Mouse (Mus musculus) CH12.LX (cell line): ENCODE data around the gene Stt3a. TPM values are rescaled to one million over a fixed set of nuclear protein-coding genes. Genes with fewer than 3 reads are reported as not detected.

Experiments used
- DNase-seq: peaks from one replicate; pipeline ENCODE4 v3.0.0-alpha.2; 2013; ENCODE audit errors: extremely low read depth
- H3K27ac ChIP-seq: 2 replicates; pipeline ENCODE4 v1.5.1; 2012; ENCODE audit warnings: low read depth, mild to moderate bottlenecking, control low read depth, moderate library complexity; ENCODE audit not compliant: insufficient read depth
- H3K27me3 ChIP-seq: replicated peaks from 2 replicates; pipeline ENCODE3; 2012; ENCODE audit warnings: inconsistent platforms
- H3K36me3 ChIP-seq, 2 experiments: replicated peaks in 1 of 2; 2 replicates each; pipeline versions ENCODE3 to v1.6.1; 2012; ENCODE audit warnings: inconsistent platforms in 1 of 2, low read length in 1 of 2, mild to moderate bottlenecking in 1 of 2, mixed read lengths in 1 of 2, moderate library complexity in 1 of 2; ENCODE audit not compliant: control insufficient read depth in 1 of 2, insufficient read depth in 1 of 2
- H3K4me1 ChIP-seq, 2 experiments: 2 replicates each; pipeline ENCODE4 v1.6.1; 2012; ENCODE audit warnings: inconsistent platforms in 1 of 2, moderate library complexity in 1 of 2; ENCODE audit not compliant: insufficient read depth in 2 of 2, control insufficient read depth in 1 of 2
- H3K4me2 ChIP-seq: 2 replicates; pipeline ENCODE4 v1.6.1; 2012; ENCODE audit warnings: low read depth, mild to moderate bottlenecking, control low read depth; ENCODE audit not compliant: poor library complexity, insufficient read depth, severe bottlenecking
- H3K4me3 ChIP-seq, 3 experiments: fragments of 150-350 bp in 1 of 3; sonication (generic) in 1 of 3; replicated peaks in 1 of 3; 2 replicates each; pipeline versions ENCODE3 to v1.5.1; 2011 to 2012; ENCODE audit warnings: low read depth in 2 of 3, low read length in 2 of 3, mild to moderate bottlenecking in 2 of 3, moderate library complexity in 2 of 3, control low read depth in 1 of 3, improper control_type of control experiment in 1 of 3, inconsistent platforms in 1 of 3, mixed read lengths in 1 of 3; ENCODE audit not compliant: poor library complexity in 1 of 3
- H3K79me2 ChIP-seq: replicated peaks from 2 replicates; pipeline ENCODE4 v1.6.1; 2012; ENCODE audit warnings: mild to moderate bottlenecking, moderate library complexity; ENCODE audit not compliant: control insufficient read depth, poor library complexity, insufficient read depth, severe bottlenecking; ENCODE audit errors: extremely low read depth
- H3K9ac ChIP-seq: 2 replicates; pipeline ENCODE4 v1.6.1; 2012; ENCODE audit warnings: low read depth, mild to moderate bottlenecking, control low read depth, moderate library complexity; ENCODE audit not compliant: insufficient read depth
- H3K9me3 ChIP-seq: replicated peaks from 2 replicates; pipeline ENCODE3; 2012; ENCODE audit warnings: low read length, inconsistent platforms, mixed read lengths
- BHLHE40 ChIP-seq: IDR thresholded peaks from 2 replicates; pipeline ENCODE4 v1.6.1; 2011; ENCODE audit warnings: mild to moderate bottlenecking, low read depth, low read length, improper control_type of control experiment
- CHD1 ChIP-seq: IDR thresholded peaks from 2 replicates; pipeline ENCODE4 v1.6.1; 2012; ENCODE audit warnings: low read depth, low read length, improper control_type of control experiment, inconsistent platforms
- CHD2 ChIP-seq: IDR thresholded peaks from 2 replicates; pipeline ENCODE4 v1.6.1; 2011; ENCODE audit warnings: low read length, improper control_type of control experiment
- CTCF ChIP-seq, 2 experiments: IDR thresholded peaks in 1 of 2; conservative IDR thresholded peaks in 1 of 2; 2 replicates each; pipeline ENCODE4 v1.5.1; 2011 to 2012; ENCODE audit warnings: low read depth in 2 of 2, low read length in 2 of 2, improper control_type of control experiment in 1 of 2, inconsistent platforms in 1 of 2, mild to moderate bottlenecking in 1 of 2, moderate library complexity in 1 of 2
- IRF4 ChIP-seq: IDR thresholded peaks from 2 replicates; pipeline ENCODE4 v1.6.1; 2014; ENCODE audit warnings: low read depth, mild to moderate bottlenecking, inconsistent platforms, low read length, improper control_type of control experiment
- JUN ChIP-seq: IDR thresholded peaks from 2 replicates; pipeline ENCODE4 v1.6.1; 2011; ENCODE audit warnings: low read depth, mild to moderate bottlenecking, low read length, improper control_type of control experiment, moderate library complexity; ENCODE audit not compliant: insufficient read depth
- JUND ChIP-seq: conservative IDR thresholded peaks from 2 replicates; pipeline ENCODE4 v1.6.1; 2011; ENCODE audit warnings: low read depth, low read length, improper control_type of control experiment
- MAX ChIP-seq: IDR thresholded peaks from 2 replicates; pipeline ENCODE4 v1.6.1; 2011; ENCODE audit warnings: low read length, improper control_type of control experiment
- MAZ ChIP-seq: IDR thresholded peaks from 2 replicates; pipeline ENCODE4 v1.6.1; 2012; ENCODE audit warnings: low read depth, mild to moderate bottlenecking, inconsistent platforms, low read length, improper control_type of control experiment, moderate library complexity
- MEF2A ChIP-seq: IDR thresholded peaks from 2 replicates; pipeline ENCODE4 v1.6.1; 2014; ENCODE audit warnings: low read depth, mild to moderate bottlenecking, inconsistent platforms, low read length, improper control_type of control experiment, borderline replicate concordance
- MYC ChIP-seq: IDR thresholded peaks from 2 replicates; pipeline ENCODE4 v1.6.1; 2011; ENCODE audit warnings: low read depth, mild to moderate bottlenecking, improper control_type of control experiment, low read length
- NRF1 ChIP-seq: IDR thresholded peaks from 2 replicates; pipeline ENCODE4 v1.6.1; 2014; ENCODE audit warnings: low read depth, mild to moderate bottlenecking, inconsistent platforms, low read length, improper control_type of control experiment, moderate library complexity
- RAD21 ChIP-seq: IDR thresholded peaks from 2 replicates; pipeline ENCODE4 v1.6.1; 2011; ENCODE audit warnings: low read depth, mild to moderate bottlenecking, low read length, improper control_type of control experiment, moderate library complexity
- RCOR1 ChIP-seq: conservative IDR thresholded peaks from 2 replicates; pipeline ENCODE4 v1.6.1; 2012; ENCODE audit warnings: low read depth, mild to moderate bottlenecking, inconsistent platforms, low read length, improper control_type of control experiment
- SIN3A ChIP-seq: IDR thresholded peaks from 2 replicates; pipeline ENCODE4 v1.6.1; 2012; ENCODE audit warnings: low read length, improper control_type of control experiment, inconsistent platforms
- TBP ChIP-seq: conservative IDR thresholded peaks from 2 replicates; pipeline ENCODE4 v1.6.1; 2011; ENCODE audit warnings: low read depth, low read length, improper control_type of control experiment
- TCF12 ChIP-seq: IDR thresholded peaks from 2 replicates; pipeline ENCODE4 v1.6.1; 2014; ENCODE audit warnings: low read depth, mild to moderate bottlenecking, inconsistent platforms, low read length, improper control_type of control experiment
- USF1 ChIP-seq: IDR thresholded peaks from 2 replicates; pipeline ENCODE4 v1.6.1; 2014; ENCODE audit warnings: low read depth, mild to moderate bottlenecking, inconsistent platforms, low read length, improper control_type of control experiment
- USF2 ChIP-seq: conservative IDR thresholded peaks from 2 replicates; pipeline ENCODE4 v1.6.1; 2011; ENCODE audit warnings: low read depth, low read length, improper control_type of control experiment
- ZKSCAN1 ChIP-seq: IDR thresholded peaks from 2 replicates; pipeline ENCODE4 v1.6.1; 2012; ENCODE audit warnings: low read depth, inconsistent platforms, low read length, improper control_type of control experiment, borderline replicate concordance
- dilution Hi-C: fragments of 300-500 bp; cut with MboI; formaldehyde crosslinking; loops from 2 replicates; pipeline ENCODE4 v1.14.3; 2020; ENCODE audit warnings: low sequenced_read_pairs; ENCODE audit not compliant: extremely low pct_unique_long_range_greater_than_20kb, extremely low pct_ligation_motif_present
- in situ Hi-C: fragments of 300-500 bp; cut with MboI; formaldehyde crosslinking; loops from 3 replicates; pipeline ENCODE4 v1.14.3; 2019; ENCODE audit warnings: low sequenced_read_pairs, low pct_ligation_motif_present, low pct_unique_long_range_greater_than_20kb, mixed read lengths
- polyA plus RNA-seq: library from polyadenylated mRNA; unstranded; fragments of >175 nt; gene quantifications from 2 replicates; pipeline ENCODE4 v1.2.1, GENCODE M21; 2012; ENCODE audit warnings: low read depth; ENCODE audit not compliant: insufficient read length
- total RNA-seq, 2 experiments: library from RNA; depleted of rRNA; stranded (reverse); fragments of 300-350 nt in 1 of 2; fragments of >200 nt in 1 of 2; gene quantifications; 2 replicates each; pipeline ENCODE4 v1.2.3; 2012 to 2014

Gene Stt3a
- total and polyA plus RNA-seq, 3 experiments, result 280 to 559 (median 395) TPM

DNA sequence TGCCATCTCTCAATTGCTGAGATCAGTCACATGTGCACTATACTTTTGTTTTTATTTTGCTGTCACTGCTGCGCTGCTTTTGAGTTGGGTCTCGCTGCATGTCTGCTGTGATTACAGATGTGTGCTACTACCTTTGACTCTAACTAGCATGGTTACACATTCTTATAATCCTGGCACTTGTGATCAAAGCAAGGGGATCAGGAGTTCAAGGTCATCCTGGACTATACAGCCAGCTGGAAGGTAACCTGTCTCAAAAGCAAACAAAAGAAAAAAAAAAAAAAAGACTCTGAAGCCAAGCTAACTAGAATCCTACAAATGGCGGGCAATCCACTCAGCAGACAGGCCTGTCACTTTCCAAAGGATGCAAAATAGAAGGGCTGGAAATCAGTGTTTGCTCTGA, 24.7 kb upstream of the Stt3a start:
- dilution Hi-C loops, result no loop called here
- Histone ChIP-seq H3K27me3 (no peaks in the 10 kb centered on the region), H3K4me1 (peaks cover 3 to 18% of the 10 kb centered on the region in 2 experiments; a peak in 3 of 4 replicates), H3K4me2 (no peak overlapping the region), H3K79me2 (peaks cover 22% of the 10 kb centered on the region), H3K36me3 (peaks cover 24 to 54% of the 10 kb centered on the region in 2 experiments)
- no peak for DNase-seq
- TF ChIP-seq CTCF (conservative IDR thresholded peaks at IDR 0.05 in 1 of 2, IDR thresholded peaks at IDR 0.05 in 1 of 2; ENCODE audit: low read depth in 2 of 2, low read length in 2 of 2) (no peak), USF2 (no peak), MEF2A (no peak), USF1 (no peak), JUN (no peak)
- TF ChIP-seq, all 38 proteins: peak for 0
- H3K9ac ChIP-seq, result no peak overlapping the region
- no peaks in the 10 kb centered on the region for H3K9me3 ChIP-seq
- in situ Hi-C loops, result no loop called here
- H3K27ac ChIP-seq, result no peak overlapping the region
- no peak overlapping the region for H3K4me3 ChIP-seq

DNA sequence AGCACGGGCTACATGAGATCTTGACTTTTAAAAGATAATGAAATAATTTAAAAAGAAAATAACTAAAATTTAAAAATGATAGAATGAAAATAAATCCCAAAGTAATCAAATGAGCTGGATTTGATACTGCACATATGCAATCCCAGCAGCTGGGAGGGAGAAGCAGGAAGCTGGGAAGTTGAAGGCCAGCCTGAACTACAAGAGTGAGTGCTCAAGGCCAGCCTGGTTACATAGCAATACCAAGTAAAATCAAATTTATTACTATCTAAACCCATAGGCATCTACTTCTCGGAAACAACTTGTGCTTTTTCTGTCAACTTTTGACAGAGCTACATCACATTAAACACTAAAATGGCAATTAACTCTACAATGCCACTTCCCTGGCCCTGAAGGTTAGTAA, 16.4 kb upstream of the Stt3a start:
- H3K9ac ChIP-seq, result no peak overlapping the region
- no peak for TF ChIP-seq RCOR1
- TF ChIP-seq MYC, result no peak
- TF ChIP-seq MAX, result no peak
- no peak for TF ChIP-seq BHLHE40
- TF ChIP-seq RAD21, result no peak
- no peak for TF ChIP-seq TCF12
- TF ChIP-seq NRF1, result no peak
- TF ChIP-seq SIN3A, result no peak
- no peak for TF ChIP-seq MEF2A
- no peak for TF ChIP-seq IRF4
- TF ChIP-seq ZKSCAN1, result no peak
- no peak for TF ChIP-seq TBP
- TF ChIP-seq CHD2, result no peak
- TF ChIP-seq CHD1, result no peak
- no peak for TF ChIP-seq JUND
- TF ChIP-seq MAZ, result no peak
- no peak for DNase-seq
- no peaks in the 10 kb centered on the region for H3K27me3 ChIP-seq
- no peaks in the 10 kb centered on the region for H3K4me1 ChIP-seq
- no peaks in the 10 kb centered on the region for H3K9me3 ChIP-seq
- H3K4me3 ChIP-seq, result no peak overlapping the region
- no peak overlapping the region for H3K4me2 ChIP-seq
- dilution Hi-C loops, result no loop called here
- peaks cover 43 to 85% of the 10 kb centered on the region in 2 experiments for H3K36me3 ChIP-seq
- in situ Hi-C loops, result no loop called here
- no peak overlapping the region for H3K27ac ChIP-seq
- H3K79me2 ChIP-seq, result no peaks in the 10 kb centered on the region
